Mouse (Mus musculus) olfactory bulb, adult 2 months (tissue): Measurements from ENCODE around the gene Pid1.

Experiments used
- CTCF ChIP-seq: fragments of 200-500 bp; IDR thresholded peaks from 2 replicates; pipeline ENCODE4 v1.5.1; 2012; ENCODE audit warnings: low read depth, mild to moderate bottlenecking, low read length, moderate library complexity; ENCODE audit not compliant: insufficient read depth
- POLR2A ChIP-seq: fragments of 200-500 bp; IDR thresholded peaks from 2 replicates; pipeline ENCODE4 v1.6.1; 2012; ENCODE audit warnings: mild to moderate bottlenecking, low read depth, low read length, moderate library complexity; ENCODE audit not compliant: insufficient read depth

GRCm38 (mm10) chr1:84079566-84079965 is 284.4 kb downstream of the Pid1 start:
- TF ChIP-seq CTCF = no peak
- TF ChIP-seq POLR2A = no peak
